Mouse (Mus musculus) cerebellum, adult 18-20 months (tissue): Measurements from ENCODE around the gene Epha4.

Experiments used
- DNase-seq, 2 experiments: peaks; one replicate each; pipeline ENCODE4 v3.0.0; 2021

Epha4 gene

GRCm38 (mm10) chr1:77512059-77512407, 2.9 kb downstream of the Epha4 start:
- DNase-seq: no peak

- no peak for DNase-seq
Measured at GRCm38 (mm10) chr1:77511372-77512058, 3.4 kb downstream of the Epha4 start.

GRCm38 (mm10) chr1:77510623-77511022, 4.3 kb downstream of the Epha4 start:
- no peak for DNase-seq

GRCm38 (mm10) chr1:77506856-77507200, 8.1 kb downstream of the Epha4 start:
- no peak for DNase-seq

- no peak for DNase-seq
Measured at GRCm38 (mm10) chr1:77506038-77506855, 8.6 kb downstream of the Epha4 start.

- no peak for DNase-seq
Measured at GRCm38 (mm10) chr1:77505263-77505662, 9.6 kb downstream of the Epha4 start.

- no peak for DNase-seq
Measured at GRCm38 (mm10) chr1:77504813-77505212, 10.1 kb downstream of the Epha4 start.

GRCm38 (mm10) chr1:77503711-77504181, 11.1 kb downstream of the Epha4 start:
- no peak for DNase-seq

- DNase-seq: no peak
Measured at GRCm38 (mm10) chr1:77502554-77503119, 12.3 kb downstream of the Epha4 start.

- no peak for DNase-seq
Measured at GRCm38 (mm10) chr1:77501363-77501933, 13.4 kb downstream of the Epha4 start.

GRCm38 (mm10) chr1:77497506-77497905, 17.4 kb downstream of the Epha4 start:
- no peak for DNase-seq

- DNase-seq: peak in 1 of 2 experiments; percentile 12
Measured at GRCm38 (mm10) chr1:77496468-77497181, 18.3 kb downstream of the Epha4 start.

- no peak for DNase-seq
Measured at GRCm38 (mm10) chr1:77495790-77496158, 19.1 kb downstream of the Epha4 start.

- no peak for DNase-seq
Measured at GRCm38 (mm10) chr1:77495030-77495789, 19.7 kb downstream of the Epha4 start.

- no peak for DNase-seq
Measured at GRCm38 (mm10) chr1:77493841-77494635, 20.9 kb downstream of the Epha4 start.

GRCm38 (mm10) chr1:77490166-77490565, 24.7 kb downstream of the Epha4 start:
- DNase-seq: no peak

- DNase-seq: no peak
Measured at GRCm38 (mm10) chr1:77489387-77489786, 25.5 kb downstream of the Epha4 start.

GRCm38 (mm10) chr1:77487856-77488462, 26.9 kb downstream of the Epha4 start:
- no peak for DNase-seq

- no peak for DNase-seq
Measured at GRCm38 (mm10) chr1:77484766-77485596, 29.9 kb downstream of the Epha4 start.
